Mouse (Mus musculus): ENCODE measurements at regions not wholly inside any gene's neighbourhood (a gene's known extent, or its start where the extent isn't known, plus 50 kb on each side); places are given as distances from the start of the nearest gene placed in this dataset.

DNA sequence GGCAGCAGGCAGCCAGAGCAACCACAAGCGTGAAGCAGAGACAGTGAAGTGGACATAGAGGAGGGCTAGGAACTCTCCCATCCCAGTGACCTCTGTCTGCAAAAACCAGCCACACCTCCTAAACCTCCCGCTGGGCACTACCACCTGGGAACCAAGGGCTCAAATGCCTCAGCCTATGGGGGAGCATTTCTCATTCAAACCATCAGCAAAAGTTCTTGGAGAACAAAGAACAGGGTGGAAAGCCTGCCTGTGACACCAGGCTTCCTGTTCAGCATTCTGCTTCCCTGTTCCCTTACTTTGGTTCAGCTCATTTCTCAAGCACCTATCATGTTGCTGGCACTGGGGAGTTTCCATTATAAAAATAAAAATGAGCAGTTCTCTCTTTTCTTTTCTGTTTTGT, 74.4 kb upstream of the Rnaseh2b start:
- TF ChIP-seq CHD2 (IDR thresholded peaks at IDR 0.05; ENCODE audit: low read depth, low read length) (no peak), ZC3H11A (IDR thresholded peaks at IDR 0.05; ENCODE audit: borderline replicate concordance, low read depth, low read length) (no peak)

Data from ES-E14 (cell line).